In the genomic region with DNA sequence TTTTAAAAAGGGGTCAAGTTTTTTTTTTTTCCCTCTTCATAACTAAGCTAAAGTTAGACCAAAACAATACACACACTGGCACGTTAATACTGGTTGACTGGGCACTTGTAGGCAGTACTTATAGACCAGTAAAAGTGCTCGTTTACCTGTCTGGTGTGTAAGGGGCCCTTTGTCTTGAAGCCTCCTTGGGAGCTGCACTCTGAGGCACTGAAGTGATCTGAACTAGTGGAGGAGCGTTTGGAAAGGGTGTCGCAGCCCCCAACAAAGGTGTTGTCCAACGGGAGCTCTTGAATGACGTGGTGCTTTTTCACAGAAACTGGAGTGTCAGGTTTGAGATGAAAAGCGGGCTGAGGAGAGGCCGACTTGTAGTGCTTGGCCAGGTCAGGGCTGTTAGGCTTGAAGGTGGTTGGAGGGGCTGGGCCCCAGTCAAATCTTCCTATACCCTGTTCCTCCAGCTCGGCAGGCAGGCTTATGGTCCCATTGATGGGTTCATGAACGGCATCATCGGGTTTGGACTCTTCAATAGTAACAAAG, we compare ENCODE assay signal across 15 mouse cellular contexts. TPM values are rescaled to one million over a fixed set of nuclear protein-coding genes. Genes with fewer than 3 reads are reported as not detected.
DNase-seq lines count a peak whose midpoint lies in the region; ATAC-seq and TF ChIP-seq lines count a peak whose summit lies in the region.
"Had no signal": no experiment of that assay in that cellular context is flagged by ENCODE, and none has a peak within 500 bp of the region (broad histone marks: within the 10 kb centered on the region; RNA-seq: fewer than 3 reads in every experiment).

No protein-coding gene starts in this region.

- ATAC-seq in forebrain, embryonic 13.5 days, result no peak
- no peak for ATAC-seq in forebrain, embryonic 11.5 days (replicated peaks; ENCODE audit: low FRiP score)
- ATAC-seq in forebrain, postnatal 0 days, result no peak
- ATAC-seq in midbrain, embryonic 16.5 days, result no peak

- no peak overlapping the region for H3K9ac ChIP-seq in forebrain, embryonic 13.5 days
- no peak overlapping the region for H3K9ac ChIP-seq in forebrain, embryonic 11.5 days (ENCODE audit: low read length)
- H3K9ac ChIP-seq in forebrain, postnatal 0 days, result no peak overlapping the region
- no peak overlapping the region for H3K9ac ChIP-seq in midbrain, embryonic 16.5 days (ENCODE audit: low read depth, low read length)
- H3K9ac ChIP-seq: heart, embryonic 13.5 days; kidney, embryonic 15.5 days had no signal

- intact Hi-C loops in gastrocnemius, adult 2 months (cut with DNase I), result loop anchor here (5.0 kb wide), 1 partner anchor 568 kb away; no protein-coding TSS in a partner anchor

- peaks cover 53% of the 10 kb centered on the region for H3K4me1 ChIP-seq in forebrain, embryonic 13.5 days
- H3K4me1 ChIP-seq in forebrain, embryonic 11.5 days (replicated peaks; ENCODE audit: control insufficient read depth, insufficient read depth, low read length), result no peaks in the 10 kb centered on the region
- 0 out of 2 replicates have a peak, but pooled peaks cover 5% of the 10 kb centered on the region for H3K4me1 ChIP-seq in forebrain, postnatal 0 days (ENCODE audit: insufficient read depth)
- H3K4me1 ChIP-seq in midbrain, embryonic 16.5 days (ENCODE audit: control insufficient read depth, insufficient read depth, low read length), result peaks cover 28% of the 10 kb centered on the region

- H3K4me3 ChIP-seq in forebrain, embryonic 13.5 days, result peak overlapping the region; percentile 15
- no peak overlapping the region for H3K4me3 ChIP-seq in forebrain, embryonic 11.5 days (ENCODE audit: low read depth, low read length)
- H3K4me3 ChIP-seq in forebrain, postnatal 0 days (ENCODE audit: low read depth, low read length), result peak overlapping the region; percentile 65; the same call in 1 of the 2 replicates
- H3K4me3 ChIP-seq in midbrain, embryonic 16.5 days (ENCODE audit: low read depth, low read length), result peak overlapping the region; percentile 21
- no peak overlapping the region for H3K4me3 ChIP-seq in gastrocnemius, adult 2 months
- H3K4me3 ChIP-seq: heart, embryonic 13.5 days; kidney, embryonic 15.5 days had no signal

- peak overlapping the region; percentile 87 for H3K4me2 ChIP-seq in forebrain, embryonic 13.5 days
- H3K4me2 ChIP-seq in forebrain, embryonic 11.5 days (ENCODE audit: low read depth, low read length, severe bottlenecking), result no peak overlapping the region
- peak overlapping the region; percentile 78 for H3K4me2 ChIP-seq in forebrain, postnatal 0 days (ENCODE audit: low read depth)
- peak overlapping the region; percentile 74 for H3K4me2 ChIP-seq in midbrain, embryonic 16.5 days (ENCODE audit: low read length)
- H3K4me2 ChIP-seq: heart, embryonic 13.5 days; kidney, embryonic 15.5 days had no signal

- no peak for DNase-seq in forebrain, embryonic 11.5 days (ENCODE audit: low spot score)
- DNase-seq in lung, postnatal 10 days, result peak; percentile 2
- no peak for DNase-seq in lung, postnatal 36 days
- DNase-seq in forebrain, postnatal 0 days, result no peak
- no peak for DNase-seq in kidney, postnatal 25 days
- DNase-seq in gastrocnemius, adult 2 months, result no peak
- DNase-seq: gastrocnemius, postnatal 14 days; layer of hippocampus, postnatal 36 days; thymus, adult 2 months had no signal

- TF ChIP-seq CTCF in forebrain, postnatal 0 days (IDR thresholded peaks at IDR 0.05; ENCODE audit: low read depth), result no peak
- no peak for TF ChIP-seq CTCF in gastrocnemius, adult 2 months (IDR thresholded peaks at IDR 0.05)

- no peaks in the 10 kb centered on the region for H3K27me3 ChIP-seq in forebrain, embryonic 13.5 days
- H3K27me3 ChIP-seq in forebrain, embryonic 11.5 days (ENCODE audit: control insufficient read depth, insufficient read depth, low read length), result no peaks in the 10 kb centered on the region
- no peaks in the 10 kb centered on the region for H3K27me3 ChIP-seq in forebrain, postnatal 0 days (ENCODE audit: insufficient read depth, low read length)
- H3K27me3 ChIP-seq in midbrain, embryonic 16.5 days (ENCODE audit: control insufficient read depth, insufficient read depth, low read depth, low read length), result no peaks in the 10 kb centered on the region

- 60% methylated on average over 11 of the region's 11 CpGs for WGBS in forebrain, embryonic 13.5 days
- 69% methylated on average over 11 of the region's 11 CpGs for WGBS in forebrain, embryonic 11.5 days
- 63% methylated on average over 11 of the region's 11 CpGs for WGBS in forebrain, postnatal 0 days
- 78% methylated on average over 11 of the region's 11 CpGs for WGBS in midbrain, embryonic 16.5 days

- H3K36me3 ChIP-seq in forebrain, embryonic 13.5 days (ENCODE audit: poor library complexity, severe bottlenecking), result peaks cover 8% of the 10 kb centered on the region
- no peaks in the 10 kb centered on the region; the same call in 1 of the 2 replicates for H3K36me3 ChIP-seq in forebrain, embryonic 11.5 days (ENCODE audit: control insufficient read depth, insufficient read depth, low read length)
- H3K36me3 ChIP-seq in forebrain, postnatal 0 days (ENCODE audit: insufficient read depth), result no peaks in the 10 kb centered on the region
- H3K36me3 ChIP-seq in midbrain, embryonic 16.5 days (ENCODE audit: control insufficient read depth, insufficient read depth, low read length), result peaks cover 6% of the 10 kb centered on the region
- H3K36me3 ChIP-seq: heart, embryonic 13.5 days; kidney, embryonic 15.5 days had no signal

- no peaks in the 10 kb centered on the region for H3K9me3 ChIP-seq in forebrain, embryonic 13.5 days (replicated peaks)
- H3K9me3 ChIP-seq in forebrain, embryonic 11.5 days (ENCODE audit: control insufficient read depth, low read length), result no peaks in the 10 kb centered on the region
- H3K9me3 ChIP-seq in forebrain, postnatal 0 days (ENCODE audit: low read length), result no peaks in the 10 kb centered on the region
- no peaks in the 10 kb centered on the region for H3K9me3 ChIP-seq in midbrain, embryonic 16.5 days (replicated peaks; ENCODE audit: control insufficient read depth, low read length, poor library complexity, severe bottlenecking)
- H3K9me3 ChIP-seq: heart, embryonic 13.5 days; kidney, embryonic 15.5 days had no signal

- no peak overlapping the region for H3K27ac ChIP-seq in forebrain, embryonic 13.5 days
- no peak overlapping the region for H3K27ac ChIP-seq in forebrain, embryonic 11.5 days (ENCODE audit: low read depth, low read length)
- H3K27ac ChIP-seq in forebrain, postnatal 0 days (ENCODE audit: low read depth, low read length), result no peak overlapping the region
- no peak overlapping the region for H3K27ac ChIP-seq in midbrain, embryonic 16.5 days (ENCODE audit: low read length)
- H3K27ac ChIP-seq in gastrocnemius, adult 2 months, result no peak overlapping the region
- H3K27ac ChIP-seq: heart, embryonic 13.5 days; kidney, embryonic 15.5 days had no signal

RNA-seq across cellular contexts. Expression of a gene that starts 4.9 kb away (rescaled TPM):
- 99.2 and 100 TPM in 2 replicates for polyA plus RNA-seq in forebrain, embryonic 13.5 days (2015; fragmentation: Nextera tagmentation; extraction: Ambion mirVana)
- 54.0 and 54.5 TPM in 2 replicates for polyA plus RNA-seq in forebrain, embryonic 11.5 days (2014; fragmentation: Nextera tagmentation; extraction: Ambion mirVana)
- total RNA-seq in forebrain, postnatal 0 days (2014; rRNA removed), result 94.6 and 100 TPM in 2 replicates
- 57.1 and 85.2 TPM in 2 replicates for polyA plus RNA-seq in forebrain, postnatal 0 days (2015; fragmentation: Nextera tagmentation; extraction: Ambion mirVana)
- polyA plus RNA-seq in midbrain, embryonic 16.5 days (2015; fragmentation: Nextera tagmentation; extraction: Ambion mirVana), result 179 and 187 TPM in 2 replicates
- total RNA-seq in gastrocnemius, adult 2 months (2021), result under 1 TPM; 0.31 to 0.33 TPM
- total RNA-seq: common myeloid progenitor, adult 5-6 weeks; megakaryocyte, adult 5-6 weeks had no signal

Comparison
In these comparisons a context has a peak if more than half of its experiments do, and no peak if none do; other contexts are left out.
1. H3K4me3 ChIP-seq: peak in forebrain, embryonic 13.5 days (single experiment), forebrain, postnatal 0 days (single experiment) and midbrain, embryonic 16.5 days (single experiment); none in forebrain, embryonic 11.5 days (single experiment) and gastrocnemius, adult 2 months (single experiment).